Mouse (Mus musculus) megakaryocyte progenitor cell, adult 5-6 weeks (primary cell): Measurements from ENCODE around the gene Ttll5. TPM values are rescaled to one million over a fixed set of nuclear protein-coding genes. Genes with fewer than 3 reads are reported as not detected.

Source experiments
- ATAC-seq: replicated peaks from 2 replicates; pipeline ENCODE4 v1.8.0; 2016; ENCODE audit warnings: mild to moderate bottlenecking, moderate TSS enrichment, inconsistent platforms; ENCODE audit not compliant: poor library complexity
- total RNA-seq, 2 experiments: library from RNA; stranded (forward) in 1 of 2; stranded (reverse) in 1 of 2; fragments of 157-497, 149-512 nt in 1 of 2; fragments of 200-1000 nt in 1 of 2; gene quantifications; 2 replicates each; pipeline versions ENCODE4 v1.2.3 to v1.2.4; 2015 to 2017

The Ttll5 gene
- total RNA-seq, 2 experiments from 2014 or later: 20.1 to 20.8 TPM

DNA sequence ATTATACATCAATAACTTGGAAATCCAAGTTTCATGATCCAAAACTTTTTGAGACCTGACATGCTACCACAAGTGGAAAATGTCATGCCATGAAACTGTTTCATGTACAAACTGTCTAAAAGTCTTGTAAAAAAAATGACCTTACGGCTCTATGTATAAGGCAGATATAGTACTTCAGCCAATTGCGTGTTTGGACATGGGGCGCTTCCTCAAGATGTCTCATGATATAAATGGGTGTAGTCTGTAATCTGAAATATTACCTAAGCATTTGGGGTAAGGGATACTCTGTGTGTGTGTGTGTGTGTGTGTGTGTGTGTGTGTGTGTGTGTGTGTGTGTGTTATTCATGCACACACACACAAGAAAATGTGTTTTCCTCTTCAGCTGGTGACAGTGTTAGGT, 180.2 kb downstream of the Ttll5 start:
- no peak for ATAC-seq

DNA sequence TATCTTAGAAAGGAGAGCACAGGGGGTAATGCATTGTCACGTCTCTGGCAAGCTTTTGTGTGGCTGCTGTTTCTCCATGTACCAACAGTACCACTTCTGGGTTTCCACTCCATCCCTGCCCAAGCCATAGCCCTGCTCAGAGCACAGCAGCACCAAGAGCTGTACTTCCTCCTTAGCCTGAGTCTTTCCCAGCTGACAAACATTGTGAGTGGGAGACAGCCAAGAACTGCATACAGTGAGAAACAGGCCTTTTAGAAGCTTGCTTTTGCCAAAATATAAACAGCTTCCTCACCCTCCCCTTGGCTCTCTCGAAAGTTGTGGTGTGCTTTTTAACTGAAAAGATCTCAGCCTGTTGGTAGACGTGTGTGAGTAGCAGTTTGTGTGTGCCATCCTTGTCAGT, 182.9 kb downstream of the Ttll5 start:
- no peak for ATAC-seq

DNA sequence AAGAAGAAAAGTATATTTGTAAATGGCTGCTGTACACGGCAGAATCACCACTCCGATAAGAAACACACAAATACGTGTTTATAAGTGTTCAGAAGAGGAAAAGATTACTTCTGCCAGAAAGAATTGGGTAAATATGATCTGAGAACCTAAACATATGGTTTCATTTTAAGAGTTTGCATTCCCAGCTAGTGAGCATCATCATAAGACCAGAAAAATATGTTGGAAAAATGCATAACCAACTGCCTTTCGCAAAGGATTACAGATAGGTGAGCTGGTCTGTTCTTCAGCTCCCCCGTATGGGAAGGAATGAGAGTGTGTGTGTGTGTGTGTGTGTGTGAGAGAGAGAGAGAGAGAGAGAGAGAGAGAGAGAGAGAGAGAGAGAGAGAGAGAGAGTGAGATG, 186.2 kb downstream of the Ttll5 start:
- no peak for ATAC-seq

DNA sequence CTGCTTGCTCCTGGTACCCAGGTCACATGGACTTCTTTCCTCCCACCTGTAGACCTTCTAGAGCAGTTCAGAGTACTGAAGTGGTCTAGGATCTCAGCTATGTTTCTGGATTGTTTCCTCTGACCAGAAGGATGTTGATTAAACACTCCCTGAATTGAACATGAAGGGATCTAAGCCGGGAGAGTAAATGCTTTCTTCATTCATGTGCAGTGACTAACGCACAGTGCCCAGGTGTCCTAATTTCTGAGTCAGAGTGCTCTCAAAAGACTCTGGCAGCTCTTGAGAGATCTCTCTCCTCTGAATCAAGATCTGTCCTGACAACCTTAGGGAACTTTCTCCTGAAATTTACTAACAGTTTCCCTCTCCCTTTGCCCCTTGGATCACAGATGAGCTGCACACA, 187.7 kb downstream of the Ttll5 start:
- no peak for ATAC-seq

DNA sequence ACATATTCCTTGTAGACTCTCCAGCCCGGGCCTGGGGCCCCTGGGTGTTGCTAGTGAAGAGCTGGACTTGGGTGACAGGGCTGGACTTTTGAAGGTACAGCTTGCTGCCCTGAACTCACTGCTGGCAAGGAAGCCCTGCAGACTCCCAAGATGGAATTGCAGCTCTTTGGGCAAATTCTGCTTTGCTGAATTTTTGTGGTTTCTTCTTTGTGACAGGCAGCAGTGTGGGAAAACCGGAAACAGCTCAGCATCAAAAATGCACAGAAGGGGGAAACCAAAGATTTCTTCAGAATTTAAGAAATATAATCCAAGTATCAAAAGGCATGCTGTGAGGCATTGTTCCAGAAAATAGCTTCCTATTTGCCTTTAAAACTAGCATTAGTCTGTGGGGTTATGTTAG, 189.7 kb downstream of the Ttll5 start:
- ATAC-seq: no peak

DNA sequence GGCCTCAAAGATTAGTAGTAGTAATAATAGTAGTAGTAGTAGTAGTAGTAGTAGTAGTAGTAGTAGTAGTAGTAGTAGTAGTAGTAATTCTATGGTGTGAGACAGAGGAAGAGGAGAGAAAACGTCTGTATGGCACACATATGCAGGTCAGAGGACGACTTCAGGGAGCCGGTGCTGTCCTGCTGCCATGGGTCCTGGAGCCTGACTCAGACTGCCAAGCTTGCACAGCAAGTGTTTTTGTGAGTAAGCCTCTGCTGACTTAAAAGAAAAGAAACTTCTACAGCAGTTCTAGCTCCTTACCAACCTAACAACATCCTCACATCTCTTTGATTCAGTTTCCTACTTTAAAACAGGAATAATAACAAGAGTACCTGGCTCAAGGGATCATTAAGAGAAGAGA, 190.2 kb downstream of the Ttll5 start:
- no peak for ATAC-seq

DNA sequence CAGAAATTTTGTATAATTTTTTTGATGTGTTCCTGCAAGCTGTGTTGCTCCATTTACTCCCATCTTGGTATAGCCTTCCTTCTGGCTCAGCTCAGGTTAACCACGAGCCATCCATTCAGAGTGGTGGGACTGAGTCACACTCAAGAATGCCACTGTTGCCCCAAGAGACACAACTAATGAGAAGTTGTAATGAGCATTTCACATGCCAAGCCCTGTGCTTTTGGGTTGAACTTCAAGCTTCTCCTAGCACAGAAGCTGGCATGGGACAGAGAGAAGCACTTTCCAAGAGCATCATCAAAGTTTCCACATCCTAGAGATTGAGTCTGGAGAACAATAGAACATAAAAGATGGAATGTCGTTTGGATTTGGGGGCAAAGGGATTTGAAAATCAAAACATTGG, 190.7 kb downstream of the Ttll5 start:
- ATAC-seq: no peak

DNA sequence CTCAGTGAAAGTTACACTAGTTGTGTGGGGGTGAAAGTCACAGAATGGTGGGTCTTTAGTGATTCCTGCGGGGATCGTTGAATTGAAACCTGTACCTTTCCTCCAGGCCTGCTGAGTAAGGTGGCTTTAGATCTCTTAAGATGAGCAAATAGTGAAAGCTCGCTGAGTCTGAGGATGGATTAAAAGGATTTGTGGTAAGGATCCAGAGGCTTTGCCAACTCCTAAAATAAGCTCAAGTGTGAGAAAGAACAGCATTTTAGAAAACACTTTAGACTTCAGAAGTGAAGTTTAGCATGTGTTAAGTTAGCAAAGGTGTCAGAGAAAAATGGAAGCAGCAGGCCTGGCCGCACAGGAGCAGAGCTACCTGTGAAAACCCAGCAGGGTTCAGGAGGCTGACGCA, 192.9 kb downstream of the Ttll5 start:
- ATAC-seq: no peak

DNA sequence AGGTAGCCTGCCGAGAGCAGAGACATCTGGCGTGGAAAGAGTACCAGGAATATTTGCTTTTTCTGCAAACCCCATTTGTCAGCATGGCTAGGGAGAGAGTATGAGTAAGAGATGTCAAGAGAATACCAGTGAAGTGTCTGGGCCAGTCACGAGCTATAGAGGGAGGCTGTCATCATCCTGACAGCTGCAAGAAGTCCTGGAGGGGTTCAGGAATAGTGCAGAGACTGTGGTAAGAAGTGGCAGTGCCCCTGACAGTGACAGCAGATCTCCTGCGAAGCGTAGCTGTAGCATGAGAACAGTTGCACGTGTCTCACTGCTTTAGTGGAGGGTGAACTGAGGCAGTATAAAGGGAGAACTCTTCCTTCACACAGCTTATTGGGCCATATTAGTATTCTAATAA, 197.1 kb downstream of the Ttll5 start:
- no peak for ATAC-seq

DNA sequence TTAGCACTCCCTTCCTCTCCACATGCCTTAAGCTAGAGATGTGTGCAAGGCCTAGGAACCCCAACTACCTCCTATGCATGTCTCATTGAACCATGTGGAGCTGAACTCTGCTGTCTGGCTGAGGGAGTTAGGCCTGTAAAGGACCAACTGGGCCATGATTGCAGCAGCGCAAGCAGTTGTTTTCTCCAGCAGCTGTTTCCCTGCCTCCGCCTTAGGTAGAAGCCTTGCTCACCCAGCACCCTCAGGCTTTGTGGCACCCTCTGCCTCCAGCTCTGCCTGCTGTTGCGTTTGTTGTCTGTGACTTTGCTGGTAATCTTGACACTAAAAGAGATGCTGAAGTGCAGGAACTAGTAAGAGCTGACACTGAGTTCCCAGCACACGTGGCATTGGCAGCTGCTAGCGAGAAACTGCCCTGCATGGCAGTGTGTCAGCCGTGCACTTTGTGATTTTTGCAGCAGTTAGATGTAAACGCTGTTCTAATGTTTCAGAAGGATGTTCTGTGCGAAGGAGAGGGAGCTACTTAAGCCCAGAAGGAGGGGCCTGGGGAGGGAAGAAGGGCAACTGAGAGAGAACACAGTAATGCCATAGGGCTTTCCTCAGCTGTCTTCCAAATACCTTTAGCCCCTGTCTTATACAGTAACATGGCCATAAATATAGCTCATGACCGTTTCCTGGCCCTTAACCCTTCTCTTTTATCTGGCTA, 198.0 kb downstream of the Ttll5 start:
- ATAC-seq: no peak

DNA sequence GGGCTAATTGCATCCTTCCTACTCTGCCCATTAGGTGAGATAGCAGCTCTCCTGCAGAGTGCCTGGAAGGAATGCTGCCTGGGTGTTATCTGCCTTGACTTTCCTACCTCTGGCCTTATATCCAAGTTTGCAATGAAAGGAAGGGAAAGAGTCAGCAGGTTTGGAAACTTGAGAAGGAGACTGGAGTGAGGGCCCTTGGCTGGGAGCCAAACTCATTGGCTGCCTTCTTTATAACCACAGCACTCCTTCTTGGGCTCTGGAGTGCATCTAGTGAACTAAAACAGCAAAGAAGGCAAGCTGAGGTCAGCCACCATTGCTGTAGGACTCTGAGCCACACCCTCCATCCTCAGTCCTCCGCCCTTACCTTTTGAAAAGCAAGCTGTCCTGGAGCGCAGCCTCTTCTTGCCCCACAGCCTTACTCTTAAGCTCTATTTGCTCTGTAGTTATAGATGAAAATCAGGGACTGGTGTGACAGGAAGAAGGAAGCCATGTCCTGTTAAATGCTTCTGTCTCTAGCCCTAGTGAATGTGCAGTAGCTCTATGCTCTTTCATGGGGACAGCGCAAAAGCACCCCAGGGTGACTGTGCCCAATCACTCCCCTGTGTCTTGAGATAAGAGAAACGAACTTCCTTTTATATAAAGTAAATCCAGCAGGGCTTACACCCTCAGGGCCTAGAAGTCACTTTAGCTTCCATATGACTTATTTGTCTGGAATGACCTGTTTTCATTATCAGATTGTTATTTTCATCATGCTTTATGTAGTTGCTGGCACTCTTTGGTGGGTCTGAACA, 198.8 kb downstream of the Ttll5 start:
- ATAC-seq: no peak

DNA sequence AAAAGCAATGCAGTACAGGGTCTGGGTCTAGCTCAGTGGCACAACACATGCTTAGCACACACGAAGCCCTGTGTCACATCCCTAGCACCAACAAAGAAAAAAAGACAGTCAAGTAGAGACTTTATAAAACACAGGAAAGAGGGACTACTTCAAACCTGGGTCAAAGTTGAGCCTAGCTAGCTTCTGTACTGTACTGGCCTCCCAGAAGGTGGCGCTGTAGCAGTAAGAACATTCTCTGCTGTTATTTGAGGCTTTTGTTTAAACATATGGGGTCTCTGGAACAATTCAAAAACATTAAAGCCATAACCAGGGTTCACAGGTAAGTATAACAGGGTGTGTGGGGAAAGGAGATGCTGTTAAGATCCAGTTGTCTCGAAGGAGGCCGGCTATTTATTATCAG, 200.0 kb downstream of the Ttll5 start:
- peak; percentile 47; the same call in 1 of the 2 replicates for ATAC-seq

DNA sequence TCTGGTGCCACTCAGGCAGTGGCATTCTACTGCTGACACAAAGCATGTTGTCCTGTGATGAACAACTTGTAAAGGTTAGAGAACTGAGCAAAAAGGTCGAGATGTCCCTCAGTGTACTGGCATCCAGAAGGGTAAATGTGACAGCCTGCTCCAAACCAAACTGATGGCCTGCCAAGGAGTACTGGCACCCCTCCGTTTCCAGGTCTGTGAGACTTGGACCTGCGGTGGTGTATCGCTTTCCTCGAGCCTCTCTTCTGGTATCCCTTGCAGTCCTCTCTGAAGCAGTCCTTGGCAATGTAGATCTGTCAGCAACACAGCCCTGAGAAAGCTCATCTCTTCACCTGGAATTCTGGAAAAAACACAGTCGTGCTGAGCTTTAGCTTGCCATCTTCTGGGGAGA, 201.0 kb downstream of the Ttll5 start:
- no peak for ATAC-seq

DNA sequence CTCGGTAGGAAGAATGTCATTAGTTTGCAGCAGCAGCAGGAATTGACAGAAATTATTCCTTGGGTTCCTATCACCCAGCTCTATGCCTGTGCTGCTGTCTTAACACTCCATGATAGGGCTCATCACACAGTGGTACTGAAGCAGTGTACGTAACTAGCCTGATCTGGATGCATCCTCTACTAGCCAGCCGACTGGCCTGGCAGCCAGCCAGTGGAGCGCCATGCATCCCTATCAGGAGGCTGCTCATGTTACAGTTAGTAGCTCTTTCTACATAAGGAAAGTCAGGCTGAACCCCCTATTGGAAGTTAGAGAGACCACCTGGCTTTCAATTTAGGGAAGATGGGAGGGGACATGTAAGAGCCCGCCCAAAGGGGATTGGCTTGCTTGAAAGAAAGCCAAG, 202.5 kb downstream of the Ttll5 start:
- ATAC-seq: peak; percentile 72

DNA sequence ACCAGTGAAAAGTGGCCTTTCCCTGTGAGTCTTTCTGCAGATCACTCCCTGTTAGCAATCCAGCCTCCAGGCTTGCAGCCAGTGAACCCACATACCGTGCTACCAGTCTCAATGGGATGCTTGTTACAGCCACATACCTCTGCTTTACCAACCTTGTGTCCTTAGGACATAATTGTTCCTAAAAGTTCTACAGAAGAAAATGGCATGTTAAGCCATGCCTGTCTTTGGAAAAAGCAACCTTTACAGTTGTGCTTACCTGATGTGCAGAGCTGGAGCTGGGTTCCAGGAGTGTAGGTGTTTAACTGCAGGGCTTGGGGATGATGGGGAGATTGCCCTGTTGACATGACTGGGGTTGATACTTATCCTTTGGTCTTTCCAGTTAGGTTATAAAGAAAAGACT, 203.3 kb downstream of the Ttll5 start:
- no peak for ATAC-seq

DNA sequence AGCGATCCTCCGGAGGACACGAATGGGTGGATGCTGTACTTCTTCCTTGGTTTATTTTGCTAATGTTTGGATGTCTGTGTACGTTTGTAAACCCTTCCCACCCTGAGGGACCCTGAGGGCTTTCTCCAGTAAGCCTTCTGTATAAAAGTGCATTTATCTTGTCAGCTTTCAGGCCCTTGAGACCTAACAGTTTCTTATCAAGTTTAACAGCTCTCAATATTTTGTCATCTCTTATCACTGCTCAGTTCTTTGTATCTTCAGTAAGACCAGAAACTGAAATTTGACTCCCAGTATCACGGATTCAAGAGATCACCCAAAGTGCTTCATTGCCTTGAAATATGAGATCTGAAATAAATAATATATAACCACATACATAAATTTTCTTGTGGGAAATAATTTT, 206.5 kb downstream of the Ttll5 start:
- peak; percentile 36; the same call in 1 of the 2 replicates for ATAC-seq

DNA sequence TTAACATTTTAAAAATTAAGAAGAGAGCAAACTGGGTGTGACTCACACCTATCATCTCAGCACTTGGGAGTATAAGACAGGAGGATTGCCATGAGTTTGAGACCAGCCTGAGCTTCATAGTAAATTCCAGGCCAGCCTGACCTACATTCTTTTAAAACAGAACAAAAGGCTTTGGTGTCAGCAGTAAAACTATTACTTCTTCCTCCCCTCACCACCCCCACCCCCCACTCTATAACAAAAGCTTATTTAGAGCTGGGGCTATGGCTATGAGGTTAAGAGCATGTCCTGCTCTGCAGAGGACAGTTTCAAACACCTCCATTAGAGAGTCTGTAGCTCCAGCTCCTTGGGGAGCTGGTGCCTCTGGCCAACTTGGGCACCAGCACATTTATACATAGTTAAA, 211.1 kb downstream of the Ttll5 start:
- ATAC-seq: no peak

DNA sequence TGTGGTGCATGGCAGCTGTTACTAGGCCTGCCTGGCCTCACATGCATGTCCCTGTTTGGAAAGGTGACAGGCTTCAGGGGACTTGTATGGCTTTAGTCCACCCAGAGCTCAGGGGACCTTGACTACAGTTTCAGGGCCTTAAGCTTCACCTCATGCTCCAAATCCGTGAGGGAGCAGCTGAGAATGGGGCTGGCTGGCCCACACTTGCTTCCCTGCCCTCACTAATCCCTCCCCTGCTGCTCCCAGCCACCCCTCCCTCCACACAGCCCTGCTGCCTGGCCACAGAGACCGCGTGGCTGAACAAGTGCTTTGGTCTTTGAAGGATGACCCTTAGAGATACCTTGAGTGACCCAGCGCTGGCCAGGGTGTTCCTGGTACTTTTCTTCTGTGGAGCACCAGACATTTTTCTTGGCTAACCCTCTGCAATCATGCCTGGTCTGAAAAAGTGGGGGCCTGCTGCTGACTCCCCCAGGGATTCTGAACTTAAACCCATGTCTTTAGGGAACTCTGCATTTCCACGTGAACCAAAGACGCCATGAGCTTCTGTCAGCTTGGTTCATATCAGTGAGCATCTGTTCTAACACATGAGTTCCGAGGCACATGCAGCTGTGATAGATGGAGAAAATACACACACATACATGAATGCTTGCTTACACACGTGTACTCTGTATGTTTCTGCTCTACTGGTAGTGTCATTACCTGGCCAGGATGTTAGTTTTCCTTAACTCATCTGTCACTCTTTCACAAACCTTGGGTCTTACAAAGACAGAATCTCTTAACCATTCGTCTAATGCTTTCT, 212.1 kb downstream of the Ttll5 start:
- ATAC-seq: no peak

DNA sequence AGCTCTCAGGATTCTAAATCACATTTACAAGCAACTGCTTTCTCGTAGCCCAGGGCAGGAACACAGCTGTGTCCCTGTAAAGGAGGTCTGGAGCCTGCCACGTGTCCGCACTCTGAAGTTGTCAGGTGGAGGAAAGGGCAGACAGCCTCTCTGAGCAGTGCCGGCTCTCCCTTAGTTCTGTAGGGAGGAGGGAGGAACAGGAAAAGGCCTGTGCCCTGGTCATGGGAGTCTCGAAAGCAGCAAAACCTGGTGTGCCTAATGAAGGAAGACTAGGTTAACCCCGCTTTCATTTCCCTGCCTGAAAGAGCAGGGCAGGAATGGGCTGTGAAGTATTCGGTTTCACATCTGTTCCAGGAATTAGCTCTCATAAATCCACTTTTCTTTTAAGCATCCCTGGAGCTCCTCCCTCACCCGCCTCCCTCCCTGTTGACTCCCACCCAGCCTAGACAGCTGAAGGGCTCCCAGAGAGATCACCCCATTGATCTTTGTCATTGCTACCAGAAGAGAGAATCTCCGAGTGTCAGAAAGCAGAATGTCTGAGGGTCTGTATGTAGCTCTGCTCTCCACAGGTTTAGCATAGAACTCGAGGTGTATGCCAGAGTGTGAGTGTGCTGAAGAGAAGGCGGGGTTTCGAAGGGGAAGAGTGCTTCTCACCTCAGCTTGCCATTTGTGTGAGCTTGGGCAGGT, 212.9 kb downstream of the Ttll5 start:
- ATAC-seq: no peak

DNA sequence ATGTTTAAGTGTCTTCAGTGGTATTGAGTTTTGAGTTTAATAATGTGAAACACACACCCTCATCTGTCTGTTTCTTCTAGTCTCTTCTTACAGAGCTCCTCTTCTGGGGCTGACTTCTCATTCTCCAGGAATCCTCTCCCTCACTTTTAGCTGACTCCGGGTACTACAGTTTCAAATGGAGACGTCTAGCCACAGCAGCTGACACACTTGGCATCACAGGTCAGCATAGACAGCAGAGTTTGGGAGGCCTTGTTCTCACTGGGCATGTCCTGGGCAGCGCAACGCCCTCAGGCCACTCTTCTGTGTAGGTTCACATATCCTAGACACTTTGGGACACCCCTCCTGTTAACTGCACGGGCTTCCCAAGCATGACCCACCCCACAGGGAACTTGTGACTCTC, 214.6 kb downstream of the Ttll5 start:
- ATAC-seq: no peak

DNA sequence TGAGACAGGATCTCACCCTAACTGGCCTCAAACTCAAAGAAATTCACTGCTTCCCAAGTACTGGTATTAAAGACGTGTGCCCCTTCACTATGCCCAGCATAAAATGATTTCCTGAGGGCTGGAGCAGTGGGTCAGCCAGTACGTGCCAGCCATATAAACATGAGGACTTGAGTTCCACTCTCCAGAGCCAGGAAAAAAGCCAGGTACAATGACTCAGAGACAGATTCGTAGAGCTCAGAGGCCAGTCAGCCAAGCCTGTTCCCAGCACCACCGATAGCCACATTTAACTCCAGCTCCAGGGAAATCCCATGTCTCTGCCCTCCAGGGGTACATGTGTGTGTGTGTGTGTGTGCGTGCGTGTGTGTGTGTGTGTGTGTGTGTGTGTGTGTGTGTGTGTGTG, 215.3 kb downstream of the Ttll5 start:
- no peak for ATAC-seq
